Mouse (Mus musculus) hindbrain, embryonic 15.5 days (tissue): ENCODE data around the gene Gpd1. TPM values are rescaled to one million over a fixed set of nuclear protein-coding genes. Genes with fewer than 3 reads are reported as not detected.
A peak's percentile ranks its signal among the peaks of the same experiment; 100 is the strongest.

ENCODE experiments used
- ATAC-seq: fragments of 200-750 bp; cut with Nextera tagmentation; 2 replicates; pipeline ENCODE4 v1.8.0; 2017; ENCODE audit warnings: low read depth, moderate number of reproducible peaks, moderate TSS enrichment; ENCODE audit not compliant: low FRiP score
- H3K27ac ChIP-seq: fragments of 300-500 bp; sonication (generic); replicated peaks from 2 replicates; pipeline ENCODE4 v1.5.1; 2015; ENCODE audit warnings: mild to moderate bottlenecking, inconsistent platforms
- H3K27me3 ChIP-seq: fragments of 300-500 bp; sonication (generic); 2 replicates; pipeline ENCODE4 v1.6.1; 2015; ENCODE audit warnings: control low read depth, inconsistent platforms
- H3K36me3 ChIP-seq: fragments of 300-500 bp; sonication (generic); 2 replicates; pipeline ENCODE4 v1.6.1; 2015; ENCODE audit warnings: control low read depth, inconsistent platforms
- H3K4me1 ChIP-seq: fragments of 300-500 bp; sonication (generic); replicated peaks from 2 replicates; pipeline ENCODE4 v1.6.1; 2015; ENCODE audit warnings: control low read depth, inconsistent platforms
- H3K4me2 ChIP-seq: fragments of 300-500 bp; sonication (generic); 2 replicates; pipeline ENCODE4 v1.6.1; 2015; ENCODE audit warnings: moderate library complexity, mild to moderate bottlenecking, inconsistent platforms
- H3K4me3 ChIP-seq: fragments of 300-500 bp; sonication (generic); 2 replicates; pipeline ENCODE4 v1.5.1; 2015; ENCODE audit warnings: mild to moderate bottlenecking, inconsistent platforms
- H3K9ac ChIP-seq: fragments of 300-500 bp; sonication (generic); 2 replicates; pipeline ENCODE4 v1.6.1; 2015; ENCODE audit warnings: inconsistent platforms
- H3K9me3 ChIP-seq: fragments of 300-500 bp; sonication (generic); 2 replicates; pipeline ENCODE4 v1.6.1; 2016; ENCODE audit warnings: control low read depth, inconsistent platforms
- WGBS: fragments of 180-500 bp; shearing (Covaris S2); methylation state at CpG from one replicate; pipeline ENCODE4 v1.1.7; 2015; 5-methylcytosine and 5-hydroxymethylcytosine counted together
- polyA plus RNA-seq: library from polyadenylated mRNA; unstranded; fragments of >200 nt; fragmentation: Nextera tagmentation; extraction: Ambion mirVana; gene quantifications from 2 replicates; pipeline ENCODE4 v1.2.1, GENCODE M21; 2015

Gpd1 gene
- polyA plus RNA-seq, 1 experiment from 2014 or later: 4.7 TPM

DNA sequence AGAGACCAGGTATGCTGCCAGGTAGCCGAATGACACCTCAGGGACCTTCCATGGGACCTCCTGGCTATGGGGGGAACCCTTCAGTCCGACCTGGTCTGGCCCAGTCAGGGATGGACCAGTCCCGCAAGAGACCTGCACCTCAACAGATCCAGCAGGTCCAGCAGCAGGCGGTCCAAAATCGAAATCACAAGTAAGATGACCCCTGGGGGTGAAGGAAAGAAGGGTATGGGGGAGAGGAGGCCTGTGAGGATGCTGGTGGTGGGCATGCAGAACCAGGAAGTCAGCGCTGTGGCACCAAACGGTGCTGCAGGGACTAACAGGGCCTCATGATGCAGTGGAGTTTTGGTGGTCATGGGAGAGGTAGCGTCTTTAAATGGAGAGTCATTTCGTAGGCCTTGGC, 14.2 kb upstream of the Gpd1 start:
- no peak for ATAC-seq
- H3K4me3 ChIP-seq: peak overlapping the region; percentile 83
- WGBS: 52% methylated on average over 9 of the region's 9 CpGs
- peaks cover 36% of the 10 kb centered on the region for H3K36me3 ChIP-seq
- H3K27ac ChIP-seq: peak overlapping the region; percentile 98
- H3K9me3 ChIP-seq: no peaks in the 10 kb centered on the region
- peak overlapping the region; percentile 89 for H3K4me2 ChIP-seq
- H3K9ac ChIP-seq: peak overlapping the region; percentile 96
- no peaks in the 10 kb centered on the region for H3K27me3 ChIP-seq
- H3K4me1 ChIP-seq: peaks cover 33% of the 10 kb centered on the region

DNA sequence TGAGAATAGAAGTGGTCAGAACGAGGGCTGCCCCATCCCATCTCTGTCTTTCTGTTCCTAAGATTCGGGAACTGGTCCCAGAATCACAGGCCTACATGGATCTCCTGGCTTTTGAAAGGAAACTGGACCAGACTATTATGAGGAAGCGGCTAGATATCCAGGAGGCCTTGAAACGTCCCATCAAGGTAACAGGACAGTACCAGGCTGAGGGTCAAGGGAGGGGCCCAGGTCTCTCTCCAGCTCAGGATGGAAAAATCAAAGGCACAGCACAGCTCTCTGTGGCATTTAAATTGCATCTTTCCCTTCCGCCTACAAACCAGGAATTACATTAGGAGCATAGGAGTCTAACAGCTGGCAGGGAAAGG, 13.7 kb upstream of the Gpd1 start:
- ATAC-seq: no peak
- H3K9ac ChIP-seq: peak overlapping the region; percentile 96
- peaks cover 33% of the 10 kb centered on the region for H3K4me1 ChIP-seq
- 54% methylated on average over 5 of the region's 5 CpGs for WGBS
- peaks cover 37% of the 10 kb centered on the region for H3K36me3 ChIP-seq
- H3K27ac ChIP-seq: peak overlapping the region; percentile 98
- peak overlapping the region; percentile 83 for H3K4me3 ChIP-seq
- H3K27me3 ChIP-seq: no peaks in the 10 kb centered on the region
- no peaks in the 10 kb centered on the region for H3K9me3 ChIP-seq
- peak overlapping the region; percentile 89 for H3K4me2 ChIP-seq

DNA sequence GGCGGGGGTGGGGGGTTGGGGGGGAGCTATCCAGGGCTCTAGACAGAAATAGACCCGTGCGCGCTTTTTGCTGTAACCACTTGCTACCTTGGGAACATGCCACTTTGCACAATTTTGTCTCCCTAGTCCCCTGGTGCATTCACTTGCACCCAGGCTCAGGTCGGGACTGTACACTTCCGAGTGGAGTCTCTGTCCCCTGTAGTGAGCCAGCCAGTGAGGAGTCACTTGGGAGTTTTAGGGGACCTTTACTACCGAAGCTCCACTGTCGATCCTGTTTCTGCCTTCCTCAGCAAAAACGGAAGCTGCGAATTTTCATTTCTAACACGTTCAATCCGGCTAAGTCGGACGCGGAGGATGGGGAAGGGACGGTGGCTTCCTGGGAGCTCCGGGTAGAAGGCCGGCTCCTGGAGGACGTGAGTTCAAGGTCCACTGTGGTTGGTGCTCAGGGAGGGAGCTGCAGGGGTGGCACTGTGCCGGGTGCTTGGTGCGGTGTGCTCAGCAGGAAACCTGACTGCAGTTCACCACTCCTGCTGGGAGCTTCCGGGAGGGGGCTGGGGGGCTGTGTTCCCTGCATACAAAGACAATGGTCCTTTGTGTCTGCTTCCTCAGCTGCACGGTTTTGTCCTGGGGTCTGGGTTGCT, 13.2 kb upstream of the Gpd1 start:
- H3K4me3 ChIP-seq: peak overlapping the region; percentile 83

DNA sequence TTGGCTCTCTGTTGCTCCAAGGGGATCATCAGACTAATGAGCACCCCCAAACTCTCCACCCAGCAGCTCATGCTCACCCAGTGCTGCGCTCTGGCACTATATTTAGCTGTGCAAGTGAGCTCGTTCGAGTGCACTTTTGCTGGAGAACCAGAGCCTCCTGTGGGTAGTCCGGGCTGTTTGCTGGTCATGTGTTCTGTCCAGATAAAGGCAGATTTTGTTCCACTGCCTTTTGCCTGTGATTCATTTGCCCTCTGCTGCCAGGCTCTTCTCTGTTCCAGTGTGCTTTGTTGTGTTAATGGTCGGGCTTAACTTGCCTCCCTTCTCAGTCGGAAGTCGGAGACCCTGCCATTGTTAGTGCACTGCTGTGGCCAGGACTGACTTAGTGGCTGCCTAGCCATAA, 12.4 kb upstream of the Gpd1 start:
- ATAC-seq: no peak
- peak overlapping the region; percentile 83 for H3K4me3 ChIP-seq
- H3K9me3 ChIP-seq: no peaks in the 10 kb centered on the region
- H3K27ac ChIP-seq: peak overlapping the region; percentile 98
- WGBS: 18% methylated on average over 7 of the region's 7 CpGs
- H3K27me3 ChIP-seq: no peaks in the 10 kb centered on the region
- peak overlapping the region; percentile 89 for H3K4me2 ChIP-seq
- peaks cover 33% of the 10 kb centered on the region for H3K4me1 ChIP-seq
- peaks cover 46% of the 10 kb centered on the region for H3K36me3 ChIP-seq
- peak overlapping the region; percentile 35 for H3K9ac ChIP-seq

More for the DNA sequence above, 13.2 kb upstream of the Gpd1 start:
- peaks cover 39% of the 10 kb centered on the region for H3K36me3 ChIP-seq
- no peaks in the 10 kb centered on the region for H3K27me3 ChIP-seq
- H3K27ac ChIP-seq: peak overlapping the region; percentile 98
- H3K9ac ChIP-seq: peak overlapping the region; percentile 35
- no peaks in the 10 kb centered on the region for H3K9me3 ChIP-seq
- peak overlapping the region; percentile 89 for H3K4me2 ChIP-seq
- peaks cover 33% of the 10 kb centered on the region for H3K4me1 ChIP-seq
- WGBS: 14% methylated on average over 23 of the region's 23 CpGs
- ATAC-seq: no peak

DNA sequence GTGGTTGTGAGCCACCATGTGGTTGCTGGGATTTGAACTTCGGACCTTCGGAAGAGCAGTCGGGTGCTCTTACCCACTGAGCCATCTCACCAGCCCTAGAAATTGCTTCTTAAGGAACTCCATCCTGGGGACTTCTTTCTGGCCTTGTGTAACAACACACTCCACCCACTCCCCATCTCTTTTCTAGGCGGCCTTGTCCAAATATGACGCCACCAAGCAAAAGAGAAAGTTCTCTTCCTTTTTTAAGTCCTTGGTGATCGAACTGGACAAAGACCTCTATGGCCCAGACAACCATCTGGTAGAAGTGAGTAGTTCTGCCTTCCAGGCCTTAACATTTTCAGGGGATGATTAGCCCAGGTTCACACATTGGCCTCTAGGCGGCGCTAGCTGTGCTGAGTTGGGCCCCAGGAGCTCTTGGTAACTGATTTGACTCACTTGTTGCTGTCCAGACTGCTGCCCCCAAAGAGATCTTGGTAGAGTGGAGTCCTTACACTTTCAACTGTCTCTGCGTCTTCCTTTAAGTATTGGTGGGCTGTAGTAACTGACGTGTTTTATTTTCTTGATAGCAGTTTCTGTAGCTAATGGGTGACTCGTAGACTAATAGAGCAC, 11.8 kb upstream of the Gpd1 start, which contains the start of gene Gm17349:
TSS of gene Gm17349 (minus strand) at position 51 of the 609 bp plus-strand sequence.
- peaks cover 51% of the 10 kb centered on the region for H3K36me3 ChIP-seq
- peak within 1 kb of the TSS; percentile 83 for H3K4me3 ChIP-seq
- H3K27me3 ChIP-seq: no peaks in the 10 kb centered on the region
- peak within 1 kb of the TSS; percentile 35 for H3K9ac ChIP-seq
- no peak for ATAC-seq
- 64% methylated on average over 11 of the region's 11 CpGs for WGBS
- peak within 1 kb of the TSS; percentile 98 for H3K27ac ChIP-seq
- no peaks in the 10 kb centered on the region for H3K9me3 ChIP-seq
- H3K4me2 ChIP-seq: peak within 1 kb of the TSS; percentile 89
- peaks cover 33% of the 10 kb centered on the region for H3K4me1 ChIP-seq

DNA sequence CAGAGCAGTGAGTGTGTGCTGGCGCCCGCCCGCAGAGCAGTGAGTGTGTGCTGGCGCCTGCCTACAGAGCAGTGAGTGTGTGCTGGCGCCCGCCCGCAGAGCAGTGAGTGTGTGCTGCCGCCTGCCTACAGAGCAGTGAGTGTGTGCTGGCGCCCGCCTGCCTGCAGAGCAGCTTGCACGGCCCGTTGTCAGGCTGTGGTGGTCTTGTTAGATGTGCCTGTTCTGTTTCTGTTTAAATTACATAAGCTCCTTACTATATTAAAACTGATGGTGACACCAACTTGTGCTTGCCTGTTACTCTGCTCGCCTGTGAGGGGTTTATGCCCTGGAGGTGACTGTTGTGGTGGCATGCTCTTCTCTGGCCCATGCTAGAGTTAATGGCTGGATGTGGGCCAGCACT, 9.1 kb upstream of the Gpd1 start:
- no peaks in the 10 kb centered on the region for H3K9me3 ChIP-seq
- peaks cover 24% of the 10 kb centered on the region for H3K4me1 ChIP-seq
- no peak overlapping the region for H3K4me2 ChIP-seq
- peaks cover 77% of the 10 kb centered on the region for H3K36me3 ChIP-seq
- WGBS: 94% methylated on average over 13 of the region's 13 CpGs
- H3K4me3 ChIP-seq: no peak overlapping the region
- H3K27me3 ChIP-seq: no peaks in the 10 kb centered on the region
- no peak overlapping the region for H3K27ac ChIP-seq
- ATAC-seq: no peak
- no peak overlapping the region for H3K9ac ChIP-seq

DNA sequence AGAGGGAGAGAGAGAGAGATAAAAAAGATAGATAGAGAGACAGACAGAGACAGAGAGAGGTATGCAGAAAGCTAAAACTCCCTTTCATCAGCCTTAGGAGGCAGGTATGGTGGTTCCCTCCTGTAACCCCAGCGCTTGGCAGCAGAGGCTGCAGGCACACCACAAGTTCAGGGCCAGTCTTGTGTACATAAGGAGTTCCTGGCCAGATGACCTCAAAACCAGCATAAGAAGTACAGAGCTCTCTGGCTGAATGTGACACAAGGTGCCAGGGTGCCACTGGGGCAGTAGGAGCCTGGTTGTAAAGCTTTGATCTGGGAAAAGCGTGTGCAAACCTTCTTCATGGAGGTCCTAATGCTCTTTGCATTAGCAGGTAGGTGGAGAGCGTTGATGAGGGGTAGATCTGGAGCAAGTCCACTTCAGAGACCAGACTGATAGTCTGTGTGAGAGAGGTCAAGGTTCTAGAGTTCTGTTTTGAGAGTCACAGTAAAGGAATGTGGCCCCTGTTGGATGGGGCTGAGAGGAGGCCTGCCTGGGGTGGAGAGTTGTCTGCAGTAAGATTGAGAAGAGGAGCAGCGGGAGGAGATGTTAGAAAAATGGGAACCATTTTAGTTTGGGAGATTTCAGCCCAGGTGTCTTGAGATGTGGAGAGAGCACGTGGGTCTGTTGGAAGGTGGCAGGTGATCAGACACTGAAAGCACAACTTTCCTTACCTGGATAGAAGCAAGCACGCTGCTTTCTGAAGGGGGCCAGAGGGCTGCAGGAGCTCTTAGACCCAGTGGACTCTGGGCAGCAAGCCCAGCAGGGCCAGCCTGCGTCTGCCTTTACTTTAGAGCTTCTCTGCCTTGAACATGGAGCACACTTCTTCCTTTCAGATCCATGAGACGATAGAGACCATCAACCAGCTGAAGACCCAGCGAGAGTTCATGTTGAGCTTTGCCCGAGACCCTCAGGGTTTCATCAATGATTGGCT, 6.8 kb upstream of the Gpd1 start:
- 89% methylated on average over 10 of the region's 10 CpGs for WGBS
- Histone ChIP-seq H3K9me3 (no peaks in the 10 kb centered on the region), H3K4me2 (no peak overlapping the region), H3K27ac (no peak overlapping the region), H3K27me3 (no peaks in the 10 kb centered on the region), H3K9ac (no peak overlapping the region), H3K4me1 (peaks cover 17% of the 10 kb centered on the region), H3K4me3 (no peak overlapping the region), H3K36me3 (peaks cover 89% of the 10 kb centered on the region)
- no peak for ATAC-seq

DNA sequence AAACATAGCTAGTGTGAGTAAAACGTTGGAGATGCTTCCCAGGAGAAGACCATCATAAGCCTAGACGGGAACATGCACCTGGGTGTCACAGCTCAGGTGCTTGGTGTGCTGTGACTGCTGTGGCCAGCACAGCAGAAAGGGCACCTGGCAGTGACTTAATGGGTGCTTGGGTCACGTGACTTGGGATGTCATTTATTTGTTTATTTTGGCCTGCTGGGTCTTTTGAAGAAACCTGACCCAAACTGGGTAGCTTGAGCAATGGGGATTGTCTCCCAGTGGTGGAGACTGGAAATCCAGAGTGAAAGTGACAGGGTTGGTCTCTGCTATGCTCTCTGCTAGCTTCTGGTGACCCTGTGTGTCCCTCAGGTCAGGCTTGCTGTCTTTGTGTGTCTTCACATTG, 5.8 kb upstream of the Gpd1 start:
- 78% methylated on average over 3 of the region's 3 CpGs for WGBS
- H3K27me3 ChIP-seq: no peaks in the 10 kb centered on the region
- no peaks in the 10 kb centered on the region for H3K9me3 ChIP-seq
- peaks cover 82% of the 10 kb centered on the region for H3K36me3 ChIP-seq
- no peak overlapping the region for H3K4me3 ChIP-seq
- H3K4me1 ChIP-seq: peaks cover 23% of the 10 kb centered on the region
- H3K4me2 ChIP-seq: no peak overlapping the region
- no peak overlapping the region for H3K27ac ChIP-seq
- ATAC-seq: no peak
- H3K9ac ChIP-seq: no peak overlapping the region

DNA sequence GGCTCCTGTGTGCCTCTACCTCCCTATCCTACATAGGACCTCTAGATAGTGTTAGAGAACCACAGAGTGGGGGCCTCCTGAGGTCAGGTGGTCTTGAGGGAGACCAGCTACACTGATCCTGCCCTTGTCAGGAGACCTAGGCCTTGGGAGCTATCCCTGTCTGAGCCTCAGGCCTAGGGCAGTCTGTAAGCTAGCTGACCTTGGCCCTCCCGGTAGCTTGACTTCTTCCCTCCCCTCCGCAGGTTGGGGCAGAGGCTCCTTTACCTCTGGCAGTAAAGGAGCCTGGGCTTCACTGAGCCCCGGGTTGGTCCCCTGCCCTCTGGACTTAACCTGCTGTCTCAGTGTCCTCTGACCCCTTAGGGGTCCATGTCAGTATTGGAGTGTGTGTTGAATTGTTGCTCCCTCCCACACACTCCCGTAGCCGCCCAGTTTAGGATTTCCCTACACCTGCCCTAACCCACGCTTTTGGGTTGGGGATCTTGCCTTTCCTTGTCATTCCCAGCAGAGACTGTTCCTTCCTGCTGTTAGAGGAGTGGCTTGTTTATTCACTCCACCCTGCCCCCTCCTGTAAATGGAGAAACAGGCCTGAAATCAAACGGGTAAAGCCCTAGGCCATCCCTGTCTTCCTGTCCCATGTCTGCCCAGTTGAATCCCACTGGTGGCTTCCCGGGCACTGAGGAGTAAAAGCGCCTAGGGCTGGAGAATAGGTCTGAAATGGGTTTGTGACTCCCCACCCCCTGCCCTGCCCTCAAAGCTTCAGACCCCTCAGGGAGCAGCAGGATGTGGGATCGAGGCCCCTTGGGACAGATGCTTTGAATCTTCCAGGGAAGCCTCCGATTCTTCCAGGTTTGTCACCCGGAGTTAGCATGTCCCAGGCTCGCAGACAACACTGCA, 4.4 kb upstream of the Gpd1 start:
- Histone ChIP-seq H3K4me1 (peaks cover 30% of the 10 kb centered on the region), H3K27ac (no peak overlapping the region), H3K4me3 (no peak overlapping the region), H3K27me3 (no peaks in the 10 kb centered on the region), H3K4me2 (no peak overlapping the region), H3K9ac (no peak overlapping the region), H3K9me3 (no peaks in the 10 kb centered on the region), H3K36me3 (peaks cover 69% of the 10 kb centered on the region)
- WGBS: 62% methylated on average over 13 of the region's 13 CpGs
- ATAC-seq: no peak

DNA sequence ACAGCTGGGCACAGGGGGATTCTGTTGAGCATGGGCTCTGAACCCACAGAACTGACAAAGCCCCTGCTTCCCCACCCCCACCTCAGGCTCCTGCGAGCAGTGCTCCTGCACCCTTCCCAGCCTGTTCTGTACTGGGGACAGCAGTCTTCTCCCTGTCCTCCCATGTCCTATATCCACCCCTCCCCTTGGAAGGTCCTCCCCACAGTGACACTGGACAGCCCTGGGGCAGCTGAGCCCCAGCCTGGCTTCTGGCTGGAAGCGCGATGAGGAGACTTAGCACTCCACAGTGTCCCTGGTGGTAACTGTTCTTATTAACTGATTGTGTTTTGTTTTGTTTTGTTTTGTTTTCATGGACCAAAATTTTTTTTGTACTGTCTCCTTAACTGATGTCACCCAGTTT, 3.7 kb upstream of the Gpd1 start:
- Histone ChIP-seq H3K9me3 (no peaks in the 10 kb centered on the region), H3K4me2 (no peak overlapping the region), H3K4me1 (peaks cover 34% of the 10 kb centered on the region), H3K27ac (no peak overlapping the region), H3K36me3 (peaks cover 62% of the 10 kb centered on the region), H3K4me3 (no peak overlapping the region), H3K27me3 (no peaks in the 10 kb centered on the region), H3K9ac (no peak overlapping the region)
- WGBS: 71% methylated on average over 3 of the region's 3 CpGs
- ATAC-seq: no peak

DNA sequence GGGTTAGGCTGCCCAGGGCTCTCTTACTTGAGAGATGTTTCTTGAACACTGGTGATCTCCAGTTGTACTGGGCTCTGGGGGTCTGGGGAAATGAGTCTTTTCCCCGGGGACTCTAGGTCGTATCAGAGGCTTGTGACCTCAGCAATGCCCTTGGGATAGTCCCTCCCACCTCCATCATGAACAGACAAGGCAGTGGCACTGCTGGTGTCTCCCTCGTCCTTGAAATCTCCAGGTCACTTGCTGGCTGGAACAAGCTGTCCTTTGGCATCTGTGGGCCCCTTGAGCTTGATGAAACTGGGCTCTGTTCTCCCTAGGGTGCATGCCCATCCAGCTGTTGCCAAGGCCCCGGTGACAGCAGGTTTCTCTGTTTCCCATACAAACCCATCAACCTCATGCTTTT, 3.1 kb upstream of the Gpd1 start:
- no peaks in the 10 kb centered on the region for H3K9me3 ChIP-seq
- H3K4me2 ChIP-seq: no peak overlapping the region
- peaks cover 56% of the 10 kb centered on the region for H3K36me3 ChIP-seq
- H3K9ac ChIP-seq: no peak overlapping the region
- no peak for ATAC-seq
- 0 out of 2 replicates have a peak overlapping the region, but pooled peaks have one; percentile 79 for H3K27ac ChIP-seq
- WGBS: 57% methylated on average over 4 of the region's 4 CpGs
- no peak overlapping the region for H3K4me3 ChIP-seq
- H3K4me1 ChIP-seq: peaks cover 34% of the 10 kb centered on the region
- no peaks in the 10 kb centered on the region for H3K27me3 ChIP-seq
